Mouse (Mus musculus) olfactory bulb, adult 2 months (tissue): ENCODE data around the gene Eef1a1. TPM values are rescaled to one million over a fixed set of nuclear protein-coding genes. Genes with fewer than 3 reads are reported as not detected.

ENCODE experiments used
- H3K27ac ChIP-seq: fragments of 200-500 bp; 2 replicates; pipeline ENCODE4 v1.5.1; 2012; ENCODE audit warnings: low read depth, low read length; ENCODE audit not compliant: insufficient read depth
- H3K4me1 ChIP-seq: fragments of 200-500 bp; 2 replicates; pipeline ENCODE4 v1.6.1; 2012; ENCODE audit warnings: low read length; ENCODE audit not compliant: control insufficient read depth, insufficient read depth
- H3K4me3 ChIP-seq: fragments of 200-500 bp; 2 replicates; pipeline ENCODE4 v1.5.1; 2012; ENCODE audit warnings: mild to moderate bottlenecking, low read depth, low read length, moderate library complexity; ENCODE audit not compliant: insufficient read depth
- CTCF ChIP-seq: fragments of 200-500 bp; IDR thresholded peaks from 2 replicates; pipeline ENCODE4 v1.5.1; 2012; ENCODE audit warnings: low read depth, mild to moderate bottlenecking, low read length, moderate library complexity; ENCODE audit not compliant: insufficient read depth
- POLR2A ChIP-seq: fragments of 200-500 bp; IDR thresholded peaks from 2 replicates; pipeline ENCODE4 v1.6.1; 2012; ENCODE audit warnings: mild to moderate bottlenecking, low read depth, low read length, moderate library complexity; ENCODE audit not compliant: insufficient read depth
- WGBS: fragments of 180-500 bp; shearing (Covaris S2); methylation state at CpG from one replicate; pipeline ENCODE4 v1.1.7; 2018; 5-methylcytosine and 5-hydroxymethylcytosine counted together
- polyA plus RNA-seq: library from polyadenylated mRNA; stranded (reverse); fragments of >200 nt; gene quantifications from 2 replicates; pipeline ENCODE4 v1.2.4, GENCODE M21; 2012; ENCODE audit warnings: low replicate concordance; ENCODE audit not compliant: missing spikeins, insufficient read depth, insufficient read length

Eef1a1 gene
- polyA plus RNA-seq, 1 experiment = 5,304 TPM

DNA sequence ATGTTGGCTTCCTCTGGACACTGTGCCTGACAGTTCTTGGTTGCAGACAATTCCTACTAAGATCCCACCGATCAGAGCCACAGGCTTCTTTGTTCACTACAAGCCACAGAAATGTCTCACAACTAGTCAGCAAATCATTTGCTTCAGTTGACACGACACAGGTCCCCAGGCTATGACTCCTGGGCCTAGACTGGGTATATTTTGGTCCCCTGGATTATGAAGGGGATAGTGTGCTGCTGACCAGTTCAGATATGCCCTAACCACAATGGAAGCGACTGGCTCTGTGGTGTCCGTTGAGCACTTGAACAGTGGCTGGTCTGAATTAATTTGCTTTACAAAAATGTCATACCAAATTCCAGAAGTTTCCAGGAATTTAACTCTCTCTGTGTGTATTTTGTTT lies 25.7 kb upstream of the Eef1a1 start:
- TF ChIP-seq CTCF (no peak), POLR2A (no peak)
- Histone ChIP-seq H3K27ac (no peak overlapping the region), H3K4me1 (0 out of 2 replicates have a peak, but pooled peaks cover 3% of the 10 kb centered on the region), H3K4me3 (no peak overlapping the region)
- 79% methylated on average over 4 of the region's 4 CpGs for WGBS

DNA sequence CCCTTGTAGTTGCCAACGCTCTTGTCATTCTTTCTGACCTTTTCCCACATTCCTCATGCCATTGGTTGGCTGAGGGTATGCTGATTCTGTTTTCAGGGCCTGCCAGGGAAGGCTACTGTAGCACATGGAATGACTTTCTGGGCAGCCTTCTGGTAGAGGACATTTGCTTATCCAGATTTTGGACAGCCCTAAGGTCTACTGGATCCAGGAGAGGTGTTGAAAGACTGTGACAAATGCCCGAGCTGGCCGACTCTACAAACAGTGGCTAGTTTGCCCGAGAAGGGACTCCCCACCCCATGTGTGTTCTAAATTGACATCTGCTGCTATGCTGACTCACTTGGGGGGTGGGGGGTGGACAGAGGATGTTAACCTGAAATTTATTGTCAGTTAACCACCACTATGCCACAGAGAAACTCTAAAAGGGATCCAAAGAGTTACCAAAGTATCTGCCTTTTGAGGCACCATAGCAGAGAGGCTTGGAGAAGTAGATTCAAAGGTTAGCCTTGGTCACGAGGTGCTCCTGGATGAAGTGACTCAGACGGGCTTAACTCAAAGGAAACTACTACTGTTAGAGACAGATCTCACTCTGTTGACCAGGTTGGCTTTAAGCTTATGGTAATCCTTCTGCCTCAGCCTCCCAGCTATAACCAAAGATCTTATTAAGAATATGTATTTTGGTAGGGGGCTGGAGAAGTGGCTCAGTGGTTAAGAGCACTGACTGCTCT lies 25.0 kb upstream of the Eef1a1 start:
- TF ChIP-seq CTCF (no peak), POLR2A (no peak)
- WGBS = 83% methylated on average over 6 of the region's 6 CpGs
- Histone ChIP-seq H3K4me1 (0 out of 2 replicates have a peak, but pooled peaks cover 3% of the 10 kb centered on the region), H3K4me3 (no peak overlapping the region), H3K27ac (no peak overlapping the region)

GRCm38 (mm10) chr9:78511705-78512104 lies 22.8 kb upstream of the Eef1a1 start:
- Histone ChIP-seq H3K4me3 (no peak overlapping the region), H3K27ac (no peak overlapping the region), H3K4me1 (0 out of 2 replicates have a peak, but pooled peaks cover 3% of the 10 kb centered on the region)
- 95% methylated on average over 5 of the region's 5 CpGs for WGBS
- TF ChIP-seq POLR2A = no peak
- TF ChIP-seq CTCF = no peak

- Histone ChIP-seq H3K4me1 (no peaks in the 10 kb centered on the region), H3K27ac (no peak overlapping the region), H3K4me3 (no peak overlapping the region)
- 91% methylated on average over 16 of the region's 16 CpGs for WGBS
- TF ChIP-seq POLR2A (no peak), CTCF (no peak)
Measured at GRCm38 (mm10) chr9:78508106-78508786, 19.3 kb upstream of the Eef1a1 start.

- H3K4me1 ChIP-seq = no peaks in the 10 kb centered on the region
- TF ChIP-seq CTCF (no peak), POLR2A (no peak)
- WGBS = 90% methylated on average over 7 of the region's 7 CpGs
- no peak overlapping the region for H3K4me3 ChIP-seq
- H3K27ac ChIP-seq = no peak overlapping the region
Measured at GRCm38 (mm10) chr9:78506722-78507077, 17.7 kb upstream of the Eef1a1 start.

DNA sequence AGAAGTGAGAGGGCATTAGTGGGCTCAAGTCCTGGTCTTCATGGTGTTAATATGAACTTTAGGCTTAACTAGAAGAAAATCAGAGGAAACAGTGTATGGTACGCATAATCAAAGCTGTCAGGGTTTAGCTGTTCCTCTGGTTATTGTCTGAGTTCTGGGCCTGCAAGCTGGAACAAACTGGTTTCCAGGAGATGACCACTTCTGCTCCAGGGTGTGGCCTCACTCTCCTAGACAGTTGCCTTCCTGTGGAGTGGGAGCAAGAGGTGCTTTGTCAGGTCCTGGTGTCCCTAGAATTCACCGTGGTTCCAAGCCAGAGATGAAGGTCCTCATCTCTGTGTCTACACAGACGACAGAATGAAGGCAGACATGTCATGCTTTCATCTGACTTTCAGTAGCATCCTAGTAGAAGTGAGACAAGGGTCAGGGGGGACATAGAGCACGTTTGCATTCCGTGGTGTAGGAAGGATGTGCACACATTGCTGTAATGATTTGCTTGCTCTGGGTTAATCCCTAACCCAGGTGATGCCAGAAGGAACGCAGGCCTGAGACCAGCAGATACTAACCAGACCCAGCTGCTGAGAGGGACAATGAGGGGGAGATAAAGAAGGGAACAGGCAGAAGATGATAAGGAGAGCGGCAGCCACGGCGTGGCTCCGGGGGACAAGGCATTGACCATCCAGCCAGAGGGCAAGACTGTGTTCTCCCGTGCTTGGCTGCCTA lies 17.2 kb upstream of the Eef1a1 start:
- Histone ChIP-seq H3K4me3 (no peak overlapping the region), H3K27ac (no peak overlapping the region), H3K4me1 (no peaks in the 10 kb centered on the region)
- TF ChIP-seq POLR2A = no peak
- no peak for TF ChIP-seq CTCF
- 90% methylated on average over 11 of the region's 11 CpGs for WGBS

GRCm38 (mm10) chr9:78505223-78505622 lies 16.3 kb upstream of the Eef1a1 start:
- WGBS = 94% methylated on average over 6 of the region's 6 CpGs
- TF ChIP-seq CTCF = no peak
- no peak for TF ChIP-seq POLR2A
- Histone ChIP-seq H3K27ac (no peak overlapping the region), H3K4me1 (no peaks in the 10 kb centered on the region), H3K4me3 (no peak overlapping the region)

DNA sequence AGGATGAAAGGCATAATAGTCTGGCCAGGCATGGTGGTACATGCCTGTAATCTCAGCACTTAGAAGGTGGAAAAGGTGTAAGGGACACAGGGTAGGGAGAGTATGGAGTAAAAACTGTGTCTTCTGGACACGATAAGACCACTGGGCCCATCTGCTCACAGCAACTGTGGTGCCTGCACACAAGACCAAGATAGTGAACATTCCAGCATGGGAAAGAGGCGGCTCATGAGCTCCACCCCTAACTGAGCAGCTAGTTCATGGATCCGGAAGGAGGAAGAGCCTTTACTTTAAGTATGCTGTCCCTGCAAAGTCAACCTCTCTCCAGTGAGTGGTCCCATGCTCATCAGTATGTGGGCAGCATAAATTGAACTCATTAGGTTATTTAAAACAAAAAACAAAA lies 15.7 kb upstream of the Eef1a1 start:
- Histone ChIP-seq H3K27ac (no peak overlapping the region), H3K4me3 (no peak overlapping the region), H3K4me1 (no peaks in the 10 kb centered on the region)
- TF ChIP-seq POLR2A = no peak
- no peak for TF ChIP-seq CTCF
- 79% methylated on average over 3 of the region's 3 CpGs for WGBS

DNA sequence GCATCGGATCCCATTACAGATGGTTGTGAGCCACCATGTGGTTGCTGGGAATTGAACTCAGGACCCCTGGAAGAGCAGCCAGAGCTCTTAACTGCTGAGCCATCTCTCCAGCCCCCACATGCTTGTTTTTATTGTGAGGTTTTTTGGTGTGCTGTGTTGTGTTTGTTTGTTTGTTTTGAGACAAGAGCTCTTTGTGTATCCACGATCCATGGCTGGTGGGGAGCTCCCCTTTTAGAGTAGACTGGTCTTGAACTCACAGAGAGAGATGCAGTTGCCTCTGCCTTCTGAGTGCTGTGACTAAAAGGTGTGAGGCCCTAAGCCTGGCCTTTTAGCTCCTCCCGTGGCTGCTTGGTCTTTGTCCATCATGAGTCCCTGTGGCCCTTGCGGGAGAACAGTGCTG lies 15.2 kb upstream of the Eef1a1 start:
- Histone ChIP-seq H3K4me3 (no peak overlapping the region), H3K27ac (no peak overlapping the region), H3K4me1 (no peaks in the 10 kb centered on the region)
- TF ChIP-seq POLR2A (no peak), CTCF (no peak)
- WGBS = 68% methylated on average over 4 of the region's 4 CpGs
